Mouse (Mus musculus) spleen, adult 2 months (tissue): ENCODE measurements at regions not wholly inside any gene's neighbourhood (a gene's known extent, or its start where the extent isn't known, plus 50 kb on each side); places are given as distances from the start of the nearest gene placed in this dataset.

Source experiments
- DNase-seq, 2 experiments: peaks; one replicate each; pipeline versions ENCODE4 v3.0.0 to v3.0.0-alpha.2; 2012 to 2021; ENCODE audit warnings: low spot score in 2 of 2, low read depth in 1 of 2
- H3K27ac ChIP-seq: fragments of 200-500 bp; 2 replicates; pipeline ENCODE4 v1.5.1; 2012; ENCODE audit warnings: low read length, inconsistent platforms; ENCODE audit not compliant: insufficient read depth
- H3K27me3 ChIP-seq: fragments of 200-500 bp; 2 replicates; pipeline ENCODE4 v1.6.1; 2012; ENCODE audit warnings: mild to moderate bottlenecking, moderate library complexity, low read length, inconsistent platforms; ENCODE audit not compliant: control insufficient read depth, insufficient read depth
- H3K36me3 ChIP-seq: fragments of 200-500 bp; 2 replicates; pipeline ENCODE4 v1.6.1; 2012; ENCODE audit warnings: mild to moderate bottlenecking, low read length, inconsistent platforms; ENCODE audit not compliant: control insufficient read depth, insufficient read depth
- H3K4me1 ChIP-seq: fragments of 200-500 bp; 2 replicates; pipeline ENCODE4 v1.6.1; 2011; ENCODE audit warnings: inconsistent platforms; ENCODE audit not compliant: control insufficient read depth, insufficient read depth, insufficient read length
- H3K4me3 ChIP-seq: fragments of 200-500 bp; 2 replicates; pipeline ENCODE4 v1.5.1; 2011; ENCODE audit warnings: mild to moderate bottlenecking, inconsistent platforms; ENCODE audit not compliant: insufficient read depth, insufficient read length; ENCODE audit errors: extremely low read depth
- CTCF ChIP-seq: fragments of 200-500 bp; IDR thresholded peaks from 2 replicates; pipeline ENCODE4 v1.5.1; 2011; ENCODE audit warnings: mild to moderate bottlenecking, inconsistent platforms; ENCODE audit not compliant: insufficient read depth, insufficient read length, insufficient replicate concordance; ENCODE audit errors: extremely low read depth
- POLR2A ChIP-seq: fragments of 200-500 bp; IDR thresholded peaks from 2 replicates; pipeline ENCODE4 v1.6.1; 2011; ENCODE audit warnings: low read depth, low read length, inconsistent platforms
- WGBS: fragments of 180-500 bp; shearing (Covaris S2); methylation state at CpG from one replicate; pipeline ENCODE4 v1.1.7; 2018; 5-methylcytosine and 5-hydroxymethylcytosine counted together

GRCm38 (mm10) chr17:27364899-27365298 is 156.3 kb downstream of the Grm4 start:
- no peaks in the 10 kb centered on the region for H3K27me3 ChIP-seq
- no peaks in the 10 kb centered on the region; the same call in 1 of the 2 replicates for H3K4me1 ChIP-seq
- DNase-seq, result no peak
- no peak overlapping the region for H3K27ac ChIP-seq
- TF ChIP-seq CTCF (no peak), POLR2A (no peak)
- no peak overlapping the region for H3K4me3 ChIP-seq
- H3K36me3 ChIP-seq, result no peaks in the 10 kb centered on the region
- WGBS, result 33% methylated on average over 6 of the region's 6 CpGs

- TF ChIP-seq POLR2A (no peak), CTCF (no peak)
- no peaks in the 10 kb centered on the region; the same call in 1 of the 2 replicates for H3K4me1 ChIP-seq
- H3K36me3 ChIP-seq, result no peaks in the 10 kb centered on the region
- no peaks in the 10 kb centered on the region for H3K27me3 ChIP-seq
- DNase-seq, result no peak
- WGBS, result 81% methylated on average over 7 of the region's 7 CpGs
- H3K27ac ChIP-seq, result no peak overlapping the region
- no peak overlapping the region for H3K4me3 ChIP-seq
Measured at GRCm38 (mm10) chr17:27364338-27364737, 156.9 kb downstream of the Grm4 start.

- Histone ChIP-seq H3K36me3 (no peaks in the 10 kb centered on the region), H3K4me1 (no peaks in the 10 kb centered on the region; the same call in 1 of the 2 replicates), H3K4me3 (no peak overlapping the region), H3K27me3 (no peaks in the 10 kb centered on the region), H3K27ac (no peak overlapping the region)
- TF ChIP-seq POLR2A, result no peak
- TF ChIP-seq CTCF, result no peak
- WGBS, result 62% methylated on average over 6 of the region's 6 CpGs
- DNase-seq, result no peak
Measured at GRCm38 (mm10) chr17:27363911-27364310, 157.3 kb downstream of the Grm4 start.

- Histone ChIP-seq H3K36me3 (no peaks in the 10 kb centered on the region), H3K4me3 (no peak overlapping the region), H3K27me3 (no peaks in the 10 kb centered on the region), H3K4me1 (no peaks in the 10 kb centered on the region; the same call in 1 of the 2 replicates), H3K27ac (no peak overlapping the region)
- TF ChIP-seq CTCF (no peak), POLR2A (no peak)
- no peak for DNase-seq
- WGBS, result 83% methylated on average over 8 of the region's 8 CpGs
Measured at GRCm38 (mm10) chr17:27362221-27362620, 158.0 kb upstream of the Lemd2 start.

GRCm38 (mm10) chr17:27361362-27361761 is 157.1 kb upstream of the Lemd2 start:
- no peaks in the 10 kb centered on the region for H3K36me3 ChIP-seq
- no peak overlapping the region for H3K4me3 ChIP-seq
- DNase-seq, result no peak
- no peak overlapping the region for H3K27ac ChIP-seq
- 97% methylated on average over 2 of the region's 2 CpGs for WGBS
- no peaks in the 10 kb centered on the region for H3K27me3 ChIP-seq
- TF ChIP-seq POLR2A (no peak), CTCF (no peak)
- no peaks in the 10 kb centered on the region; the same call in 1 of the 2 replicates for H3K4me1 ChIP-seq

GRCm38 (mm10) chr17:27356862-27357261 is 152.6 kb upstream of the Lemd2 start:
- peak; percentile 11; the same call in 1 of the 2 replicates for TF ChIP-seq CTCF
- TF ChIP-seq POLR2A, result no peak
- H3K36me3 ChIP-seq, result no peaks in the 10 kb centered on the region
- DNase-seq, result no peak
- 74% methylated on average over 3 of the region's 3 CpGs for WGBS
- no peaks in the 10 kb centered on the region for H3K4me1 ChIP-seq
- no peak overlapping the region for H3K27ac ChIP-seq
- H3K27me3 ChIP-seq, result no peaks in the 10 kb centered on the region
- H3K4me3 ChIP-seq, result no peak overlapping the region

GRCm38 (mm10) chr17:27355717-27356116 is 151.4 kb upstream of the Lemd2 start:
- Histone ChIP-seq H3K36me3 (no peaks in the 10 kb centered on the region), H3K4me3 (no peak overlapping the region), H3K27me3 (no peaks in the 10 kb centered on the region), H3K4me1 (no peaks in the 10 kb centered on the region), H3K27ac (no peak overlapping the region)
- no peak for DNase-seq
- TF ChIP-seq CTCF, result no peak
- no peak for TF ChIP-seq POLR2A
- 92% methylated on average over 9 of the region's 9 CpGs for WGBS

- no peak for DNase-seq
- Histone ChIP-seq H3K27me3 (no peaks in the 10 kb centered on the region), H3K4me1 (no peaks in the 10 kb centered on the region), H3K27ac (no peak overlapping the region), H3K4me3 (no peak overlapping the region), H3K36me3 (no peaks in the 10 kb centered on the region)
- TF ChIP-seq CTCF, result no peak
- TF ChIP-seq POLR2A, result no peak
- 93% methylated on average over 4 of the region's 4 CpGs for WGBS
Measured at GRCm38 (mm10) chr17:27355056-27355455, 150.8 kb upstream of the Lemd2 start.
